Mouse (Mus musculus) C2C12 (cell line): ENCODE results near the gene Gm6793. TPM values are rescaled to one million over a fixed set of nuclear protein-coding genes. Genes with fewer than 3 reads are reported as not detected.

Experiments
- H3K27me3 ChIP-seq: one replicate; pipeline ENCODE4 v1.6.1; 2011; ENCODE audit not compliant: control insufficient read depth, insufficient read depth, insufficient read length
- H3K36me3 ChIP-seq: one replicate; pipeline ENCODE4 v1.6.1; 2011; ENCODE audit not compliant: control insufficient read depth, insufficient read depth
- H3K4me3 ChIP-seq: one replicate; pipeline ENCODE4 v1.5.1; 2011; ENCODE audit warnings: mild to moderate bottlenecking, control low read depth; ENCODE audit not compliant: poor library complexity, insufficient read depth, severe bottlenecking
- H3K79me2 ChIP-seq: one replicate; pipeline ENCODE4 v1.6.1; 2011; ENCODE audit not compliant: control insufficient read depth, insufficient read depth
- H3K79me3 ChIP-seq: one replicate; pipeline ENCODE4 v1.6.1; 2011; ENCODE audit warnings: low read depth, control low read depth
- H3ac ChIP-seq: one replicate; pipeline ENCODE3; 2011; ENCODE audit warnings: low read depth; ENCODE audit not compliant: control insufficient read depth, insufficient read length
- CEBPB ChIP-seq: IDR thresholded peaks from one replicate; pipeline ENCODE4 v1.6.1; 2011; ENCODE audit warnings: low read depth, mild to moderate bottlenecking, control low read depth, moderate library complexity
- CTCF ChIP-seq: IDR thresholded peaks from one replicate; pipeline ENCODE4 v1.5.1; 2011; ENCODE audit not compliant: control insufficient read depth, insufficient read depth, insufficient read length
- FOSL1 ChIP-seq: IDR thresholded peaks from one replicate; pipeline ENCODE4 v1.8.0; 2011; ENCODE audit warnings: mild to moderate bottlenecking, low read length; ENCODE audit not compliant: poor library complexity, insufficient read depth, severe bottlenecking
- MAX ChIP-seq: IDR thresholded peaks from one replicate; pipeline ENCODE4 v1.6.1; 2011; ENCODE audit warnings: mild to moderate bottlenecking, control low read depth
- MYOD1 ChIP-seq: IDR thresholded peaks from one replicate; pipeline ENCODE4 v1.6.1; 2011; ENCODE audit warnings: low read depth; ENCODE audit not compliant: control insufficient read depth, insufficient read length
- MYOG ChIP-seq: IDR thresholded peaks from one replicate; pipeline ENCODE4 v1.6.1; 2011; ENCODE audit not compliant: control insufficient read depth, insufficient read length; ENCODE audit errors: extremely low read depth
- USF1 ChIP-seq: IDR thresholded peaks from one replicate; pipeline ENCODE4 v1.6.1; 2011; ENCODE audit warnings: low read depth, mild to moderate bottlenecking, control low read depth, moderate library complexity
- long read RNA-seq, 2 experiments: library from polyadenylated mRNA; unstranded; transcript quantifications; one replicate each; pipeline ENCODE4 v2.0.0; 2019 to 2020
- polyA plus RNA-seq: library from polyadenylated mRNA; unstranded; fragments of >200 nt; fragmentation: generic; extraction: Trizol; gene quantifications from one replicate; pipeline ENCODE4 v1.2.1, GENCODE M21; 2012; ENCODE audit warnings: missing spikeins

Gm6793 gene
- polyA plus RNA-seq: 0.23 TPM
- long read RNA-seq, experiment 1, partial matches to known transcripts: 0 of 1 reads
- long read RNA-seq, experiment 1, other reads (novel, unspliced or antisense): 0 of 1 reads
- long read RNA-seq, experiment 2: 0 reads

DNA sequence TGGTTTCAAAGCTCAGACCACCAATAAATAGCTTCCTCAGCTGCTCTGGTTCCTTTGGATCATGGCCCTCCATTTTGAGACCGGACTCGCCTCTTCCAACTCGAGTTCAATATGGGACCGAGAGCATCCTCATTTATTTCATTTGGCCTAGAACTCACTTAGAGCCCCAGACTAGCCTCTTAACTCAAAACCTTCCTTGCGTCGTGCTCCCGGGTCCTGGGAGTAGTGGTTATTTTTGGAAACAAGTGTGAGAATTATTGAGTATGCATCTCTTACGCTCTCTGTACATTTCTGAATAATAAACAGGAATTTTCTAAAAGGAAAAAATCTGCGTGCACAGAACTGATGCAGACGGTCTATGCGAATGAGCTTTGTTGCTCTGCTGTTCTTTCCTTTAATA lies at the start of gene Gm6793:
TSS of gene Gm6793 (minus strand) at position 101 of the 400 bp plus-strand sequence.
- Histone ChIP-seq H3K36me3 (peaks cover 25% of the 10 kb centered on the region), H3K27me3 (no peaks in the 10 kb centered on the region), H3K79me2 (peaks cover 35% of the 10 kb centered on the region), H3K4me3 (no peak within 1 kb of the TSS), H3K79me3 (peaks cover 25% of the 10 kb centered on the region), H3ac (no peak within 1 kb of the TSS)
- TF ChIP-seq CTCF (no peak), FOSL1 (no peak), CEBPB (no peak), USF1 (no peak), MYOG (no peak)

DNA sequence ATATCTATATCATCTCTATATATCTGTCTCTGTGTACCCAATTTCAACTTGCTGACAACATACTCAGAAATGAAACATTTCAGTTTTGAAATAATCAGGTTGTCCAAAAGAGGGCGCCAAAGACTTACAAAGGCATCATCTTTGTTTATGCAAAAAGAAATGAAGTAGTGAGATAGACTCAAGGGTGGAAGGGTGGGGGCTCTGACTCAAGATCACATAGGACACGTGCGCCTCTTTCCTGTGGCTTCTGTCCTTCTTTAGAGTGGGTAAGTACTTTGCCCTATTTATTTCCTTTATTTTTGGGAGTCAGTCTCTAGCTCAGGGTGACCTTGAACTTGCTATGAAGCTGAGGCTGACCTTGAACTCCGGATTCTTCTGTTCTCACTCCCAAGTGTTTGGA lies 46.5 kb upstream of the Gm6793 start:
- Histone ChIP-seq H3K36me3 (no peaks in the 10 kb centered on the region), H3K79me3 (no peaks in the 10 kb centered on the region), H3K79me2 (no peaks in the 10 kb centered on the region), H3ac (no peak overlapping the region), H3K4me3 (no peak overlapping the region), H3K27me3 (no peaks in the 10 kb centered on the region)
- TF ChIP-seq MAX: no peak
- no peak for TF ChIP-seq MYOG

DNA sequence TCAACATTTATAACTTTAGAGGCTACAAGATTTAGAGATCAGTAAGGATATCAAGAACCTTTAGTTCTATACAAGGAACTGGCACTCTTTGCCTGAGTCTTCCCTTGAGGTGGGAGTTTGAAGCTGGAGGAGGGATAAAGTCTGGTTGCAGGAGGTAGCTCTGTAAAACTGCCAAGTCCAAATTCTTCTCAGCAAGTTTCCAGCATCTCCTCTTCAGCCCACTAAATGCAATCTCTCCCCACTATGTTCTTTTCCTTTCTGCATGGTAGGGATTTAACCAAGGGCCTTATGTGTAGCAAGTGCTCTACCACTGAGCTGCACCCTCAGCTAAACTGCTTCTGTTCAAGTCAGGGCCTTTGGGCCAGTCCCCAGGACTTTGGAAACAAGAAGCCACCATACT lies 39.6 kb upstream of the Gm6793 start:
- no peaks in the 10 kb centered on the region for H3K27me3 ChIP-seq
- no peak overlapping the region for H3ac ChIP-seq
- no peaks in the 10 kb centered on the region for H3K79me3 ChIP-seq
- TF ChIP-seq FOSL1 (no peak), CEBPB (no peak), CTCF (no peak), USF1 (no peak), MYOD1 (no peak), MAX (no peak)
- H3K79me2 ChIP-seq: no peaks in the 10 kb centered on the region
- H3K36me3 ChIP-seq: no peaks in the 10 kb centered on the region
- H3K4me3 ChIP-seq: no peak overlapping the region

DNA sequence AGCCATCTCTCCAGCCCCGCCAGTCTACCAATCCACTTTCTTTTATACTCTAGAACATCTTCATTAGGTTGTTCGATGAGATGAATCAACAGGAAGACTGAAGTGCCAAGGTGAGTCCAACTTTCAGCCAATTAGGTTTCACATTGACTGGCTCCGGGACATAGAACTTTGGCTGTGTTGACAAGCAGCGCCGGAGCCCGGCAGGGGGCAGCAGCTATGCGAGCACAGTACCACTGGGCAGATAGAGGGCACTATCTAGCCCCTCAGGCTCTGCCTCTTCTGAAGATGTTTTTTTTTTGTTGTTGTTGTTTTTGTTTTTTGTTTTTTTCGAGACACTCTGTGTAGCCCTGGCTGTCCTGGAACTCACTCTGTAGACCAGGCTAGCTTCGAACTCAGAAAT lies 36.7 kb upstream of the Gm6793 start:
- Histone ChIP-seq H3K27me3 (peaks cover 4% of the 10 kb centered on the region), H3ac (no peak overlapping the region), H3K4me3 (no peak overlapping the region), H3K79me3 (no peaks in the 10 kb centered on the region), H3K36me3 (no peaks in the 10 kb centered on the region), H3K79me2 (no peaks in the 10 kb centered on the region)
- TF ChIP-seq MAX (no peak), MYOG (no peak), CTCF (no peak), CEBPB (no peak), USF1 (no peak), MYOD1 (no peak), FOSL1 (no peak)

DNA sequence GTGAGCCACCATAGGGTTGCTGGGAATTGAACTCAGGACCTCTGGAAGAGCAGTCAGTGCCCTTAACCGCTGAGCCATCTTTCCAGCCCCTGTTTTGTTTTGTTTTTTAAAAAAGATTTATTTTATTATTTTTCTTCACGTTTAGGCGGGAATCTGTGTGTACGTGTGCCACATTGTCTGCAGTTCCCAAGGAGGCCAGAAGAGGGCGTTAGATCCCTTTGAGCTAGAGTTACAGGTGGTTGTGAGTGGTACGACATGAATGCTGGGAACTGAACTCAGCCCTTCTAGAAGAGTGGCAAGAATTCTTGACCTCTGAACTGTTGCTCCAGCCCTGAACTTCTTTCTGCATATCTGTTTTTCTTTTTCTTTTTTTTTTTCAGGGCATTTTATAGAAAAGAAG lies 35.1 kb upstream of the Gm6793 start:
- peaks cover 4% of the 10 kb centered on the region for H3K27me3 ChIP-seq
- no peak overlapping the region for H3K4me3 ChIP-seq
- H3ac ChIP-seq: no peak overlapping the region
- TF ChIP-seq MAX (no peak), FOSL1 (no peak), USF1 (no peak), CTCF (no peak), CEBPB (no peak), MYOG (no peak), MYOD1 (no peak)
- no peaks in the 10 kb centered on the region for H3K36me3 ChIP-seq
- no peaks in the 10 kb centered on the region for H3K79me3 ChIP-seq
- no peaks in the 10 kb centered on the region for H3K79me2 ChIP-seq

DNA sequence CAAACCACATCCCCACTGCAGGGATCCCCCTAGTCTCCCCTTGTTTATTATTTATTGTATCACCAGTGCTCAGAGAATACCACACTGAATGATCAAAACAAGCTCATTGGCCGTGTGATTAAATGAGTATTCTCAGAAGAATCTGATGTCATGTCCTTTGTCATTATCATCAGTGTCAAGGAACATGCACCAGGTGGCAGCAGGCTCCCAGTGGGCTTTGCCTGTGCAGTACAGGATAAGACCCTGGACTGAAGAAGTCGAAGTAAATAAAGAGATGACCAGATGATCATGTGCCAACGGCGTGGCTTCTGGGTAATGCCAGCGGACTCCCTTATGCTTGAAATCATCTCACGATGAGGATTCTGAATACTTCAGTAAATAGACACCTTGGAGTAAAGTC lies 33.5 kb upstream of the Gm6793 start:
- no peak overlapping the region for H3ac ChIP-seq
- no peaks in the 10 kb centered on the region for H3K79me2 ChIP-seq
- H3K36me3 ChIP-seq: no peaks in the 10 kb centered on the region
- peaks cover 4% of the 10 kb centered on the region for H3K27me3 ChIP-seq
- no peaks in the 10 kb centered on the region for H3K79me3 ChIP-seq
- no peak overlapping the region for H3K4me3 ChIP-seq
- no peak for TF ChIP-seq CTCF
- TF ChIP-seq MYOG: no peak
- no peak for TF ChIP-seq MAX
- TF ChIP-seq MYOD1: no peak
- TF ChIP-seq CEBPB: no peak
- TF ChIP-seq USF1: no peak
- no peak for TF ChIP-seq FOSL1

DNA sequence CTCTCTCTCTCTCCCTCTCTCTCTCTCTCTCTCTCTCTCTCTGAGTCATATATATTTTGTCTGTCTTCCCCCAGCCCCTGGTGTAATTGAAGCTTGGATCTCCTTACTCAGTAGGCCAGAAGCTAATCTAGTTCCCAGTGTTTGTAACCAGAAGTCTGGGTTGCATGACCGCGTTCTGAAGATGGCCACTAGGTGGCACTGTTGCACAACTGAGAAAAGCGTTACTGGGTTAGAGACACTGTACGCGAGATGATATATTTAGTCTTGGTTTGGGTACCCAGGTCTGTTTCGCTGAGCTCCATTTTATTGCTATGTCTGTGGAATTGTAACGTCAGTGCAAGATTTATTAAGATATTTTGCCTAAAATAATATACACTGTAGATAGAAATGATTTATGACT lies 31.1 kb upstream of the Gm6793 start:
- TF ChIP-seq USF1: no peak
- TF ChIP-seq MYOD1: no peak
- TF ChIP-seq CTCF: peak; percentile 61
- TF ChIP-seq MAX: no peak
- TF ChIP-seq FOSL1: no peak
- TF ChIP-seq CEBPB: no peak
- no peak for TF ChIP-seq MYOG

More for the DNA sequence above, 31.1 kb upstream of the Gm6793 start:
- Histone ChIP-seq H3K79me3 (no peaks in the 10 kb centered on the region), H3ac (no peak overlapping the region), H3K36me3 (no peaks in the 10 kb centered on the region), H3K4me3 (no peak overlapping the region), H3K79me2 (no peaks in the 10 kb centered on the region), H3K27me3 (peaks cover 7% of the 10 kb centered on the region)
